ENCODE assay signal across 8 mouse cellular contexts in the genomic region with DNA sequence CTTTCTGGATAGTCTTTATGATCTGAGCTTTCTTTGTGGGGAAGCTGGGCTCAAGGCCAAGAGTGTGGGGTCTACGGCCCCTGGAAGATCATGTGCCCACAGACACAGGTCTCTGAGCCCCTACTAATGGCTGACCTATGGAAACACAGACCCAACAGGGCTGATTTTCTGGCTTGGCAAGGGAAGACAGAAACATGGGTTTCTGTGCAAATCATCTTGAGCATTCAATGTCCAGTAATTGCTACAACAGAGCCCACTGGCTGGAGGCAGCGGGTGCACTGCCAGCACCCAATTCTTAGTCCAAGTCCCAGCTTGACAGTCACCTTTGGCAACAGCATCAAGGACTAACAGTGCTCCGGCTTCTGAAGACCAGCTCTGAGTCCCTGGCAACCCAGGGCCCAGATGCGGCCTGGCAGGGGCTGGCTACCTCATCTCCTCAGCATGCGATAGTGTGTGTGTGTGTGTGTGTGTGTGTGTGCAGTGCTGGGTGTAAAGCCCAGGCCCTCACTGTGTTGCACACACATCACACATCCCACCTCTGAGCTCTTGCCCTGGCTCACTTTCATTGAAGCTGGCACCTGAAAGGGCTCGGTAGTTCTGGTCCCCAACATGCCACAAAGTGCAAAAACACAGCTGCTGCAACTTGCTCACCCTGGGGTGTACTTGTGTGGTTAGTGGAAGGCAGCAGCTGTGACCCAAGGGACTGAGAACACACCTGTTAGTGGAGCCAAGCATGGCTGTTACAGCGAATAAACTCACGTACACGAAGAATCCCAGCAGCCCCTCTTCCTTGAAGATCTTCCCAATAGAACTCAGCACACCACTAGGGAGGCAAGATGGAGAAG. TPM values are rescaled to one million over a fixed set of nuclear protein-coding genes. Genes with fewer than 3 reads are reported as not detected.
DNase-seq lines count a peak whose midpoint lies in the region; ATAC-seq and TF ChIP-seq lines count a peak whose summit lies in the region.

No protein-coding gene starts in this region.

- no peak for TF ChIP-seq CTCF in cerebellum, adult 2 months (IDR thresholded peaks at IDR 0.05; ENCODE audit: borderline replicate concordance, insufficient read depth, low read depth, low read length)
- TF ChIP-seq CTCF in intestine, postnatal 0 days (IDR thresholded peaks at IDR 0.05; ENCODE audit: low read depth): no peak

- no peak overlapping the region for H3K9ac ChIP-seq in intestine, postnatal 0 days (ENCODE audit: low read depth, low read length)
- H3K9ac ChIP-seq in intestine, embryonic 16.5 days (ENCODE audit: low read depth, low read length): no peak overlapping the region

- no peak overlapping the region for H3K4me3 ChIP-seq in cerebellum, adult 2 months (replicated peaks; ENCODE audit: insufficient read depth, low read depth, low read length)
- no peak overlapping the region for H3K4me3 ChIP-seq in intestine, postnatal 0 days (ENCODE audit: low read depth, low read length)
- no peak overlapping the region for H3K4me3 ChIP-seq in intestine, embryonic 16.5 days (ENCODE audit: low read length)

- TF ChIP-seq POLR2A in cerebellum, adult 2 months (IDR thresholded peaks at IDR 0.05; ENCODE audit: borderline replicate concordance, insufficient read depth, low read length): no peak

- no peak overlapping the region for H3K27ac ChIP-seq in cerebellum, adult 2 months (ENCODE audit: insufficient read depth, low read length)
- 0 out of 2 replicates have a peak overlapping the region, but pooled peaks have one; percentile 35 for H3K27ac ChIP-seq in intestine, postnatal 0 days (ENCODE audit: low read depth, low read length)
- H3K27ac ChIP-seq in intestine, embryonic 16.5 days (ENCODE audit: low read length): no peak overlapping the region

- no peaks in the 10 kb centered on the region for H3K9me3 ChIP-seq in intestine, postnatal 0 days (ENCODE audit: control insufficient read depth)
- no peaks in the 10 kb centered on the region for H3K9me3 ChIP-seq in intestine, embryonic 16.5 days (ENCODE audit: control insufficient read depth, low read length)

- peaks cover 52% of the 10 kb centered on the region for H3K4me1 ChIP-seq in cerebellum, adult 2 months (ENCODE audit: control insufficient read depth, insufficient read depth, low read length)
- 0 out of 2 replicates have a peak, but pooled peaks cover 5% of the 10 kb centered on the region for H3K4me1 ChIP-seq in intestine, postnatal 0 days (replicated peaks; ENCODE audit: control insufficient read depth, insufficient read depth, low read length)
- peaks cover 20% of the 10 kb centered on the region for H3K4me1 ChIP-seq in intestine, embryonic 16.5 days (ENCODE audit: control insufficient read depth, insufficient read depth, low read length)

- no peaks in the 10 kb centered on the region for H3K27me3 ChIP-seq in cerebellum, adult 2 months (ENCODE audit: control insufficient read depth, insufficient read depth, low read length)
- H3K27me3 ChIP-seq in intestine, postnatal 0 days (replicated peaks; ENCODE audit: control insufficient read depth, insufficient read depth, low read length): no peaks in the 10 kb centered on the region
- H3K27me3 ChIP-seq in intestine, embryonic 16.5 days (replicated peaks; ENCODE audit: control insufficient read depth, insufficient read depth, low read length): no peaks in the 10 kb centered on the region

- H3K4me2 ChIP-seq in intestine, postnatal 0 days (replicated peaks; ENCODE audit: low read depth): no peak overlapping the region
- no peak overlapping the region for H3K4me2 ChIP-seq in intestine, embryonic 16.5 days (ENCODE audit: low read depth, low read length)

- peaks cover 68% of the 10 kb centered on the region for H3K36me3 ChIP-seq in intestine, postnatal 0 days (ENCODE audit: control insufficient read depth, insufficient read depth)
- peaks cover 9% of the 10 kb centered on the region; the same call in 1 of the 2 replicates for H3K36me3 ChIP-seq in intestine, embryonic 16.5 days (ENCODE audit: control insufficient read depth, insufficient read depth, low read length)

- no peak for ATAC-seq in intestine, postnatal 0 days
- ATAC-seq in intestine, embryonic 16.5 days: no peak

- peak; percentile 31 for DNase-seq in cerebellum, adult 9-11 months
- no peak for DNase-seq in cerebellum, adult 2 months
- DNase-seq in urinary bladder, adult 2 months (ENCODE audit: low spot score): peak; percentile 18
- no peak for DNase-seq in urinary bladder, postnatal 36 days (ENCODE audit: low spot score in 2 of 2)
- DNase-seq in thymus, postnatal 4 days: peak; percentile 64
- no peak for DNase-seq in gastrocnemius, adult 18-20 months (ENCODE audit: low spot score)

- WGBS in cerebellum, adult 2 months: 32% methylated on average over 9 of the region's 9 CpGs
- 91% methylated on average over 9 of the region's 9 CpGs for WGBS in intestine, postnatal 0 days
- 88% methylated on average over 9 of the region's 9 CpGs for WGBS in intestine, embryonic 16.5 days

RNA-seq across cellular contexts. Expression of a gene that starts 9.5 kb away (rescaled TPM):
- 447 and 479 TPM in 2 replicates for polyA plus RNA-seq in cerebellum, adult 2 months (2012; rRNA removed)
- polyA plus RNA-seq in intestine, postnatal 0 days (2015; fragmentation: Nextera tagmentation; extraction: Ambion mirVana): 139 and 143 TPM in 2 replicates
- polyA plus RNA-seq in intestine, embryonic 16.5 days (2015; fragmentation: Nextera tagmentation; extraction: Ambion mirVana): 31.7 and 146 TPM in 2 replicates
- polyA plus RNA-seq in urinary bladder, adult 2 months (2012; rRNA removed): 263 and 279 TPM in 2 replicates
- total RNA-seq in gastrocnemius, adult 18-20 months (2021): 10 to 100 TPM; 80.1 to 88.4 TPM

RNA-seq across cellular contexts. Expression of a gene that starts 20.7 kb away (rescaled TPM):
- 0.75 and 1.0 TPM in 2 replicates for polyA plus RNA-seq in cerebellum, adult 2 months (2012; rRNA removed)
- polyA plus RNA-seq in intestine, postnatal 0 days (2015; fragmentation: Nextera tagmentation; extraction: Ambion mirVana): 0.73 and 0.76 TPM in 2 replicates
- polyA plus RNA-seq in intestine, embryonic 16.5 days (2015; fragmentation: Nextera tagmentation; extraction: Ambion mirVana): 0.88 and 1.1 TPM in 2 replicates
- 405 and 508 TPM in 2 replicates for polyA plus RNA-seq in urinary bladder, adult 2 months (2012; rRNA removed)
- 10 to 100 TPM; 16.2 to 23.7 TPM for total RNA-seq in gastrocnemius, adult 18-20 months (2021)

RNA-seq across cellular contexts. Expression of a gene that starts 22.5 kb away (rescaled TPM):
- 5.5 and 5.9 TPM in 2 replicates for polyA plus RNA-seq in cerebellum, adult 2 months (2012; rRNA removed)
- 4.9 and 6.0 TPM in 2 replicates for polyA plus RNA-seq in intestine, postnatal 0 days (2015; fragmentation: Nextera tagmentation; extraction: Ambion mirVana)
- polyA plus RNA-seq in intestine, embryonic 16.5 days (2015; fragmentation: Nextera tagmentation; extraction: Ambion mirVana): 9.8 and 11.5 TPM in 2 replicates
- 19.0 and 26.4 TPM in 2 replicates for polyA plus RNA-seq in urinary bladder, adult 2 months (2012; rRNA removed)
- 1 to 10 TPM in 1 of 2 experiments, under 1 TPM in 1; 0.68 to 1.6 TPM for total RNA-seq in gastrocnemius, adult 18-20 months (2021)

Comparison
In these comparisons a context has a peak if more than half of its experiments do, and no peak if none do; other contexts are left out.
1. DNase-seq: peak in cerebellum, adult 9-11 months (single experiment), urinary bladder, adult 2 months (single experiment) and thymus, postnatal 4 days (single experiment); none in cerebellum, adult 2 months (0 of 2), urinary bladder, postnatal 36 days (0 of 2) and gastrocnemius, adult 18-20 months (single experiment).
2. RNA of a gene that starts 20.7 kb away (polyA plus RNA-seq): 405 to 508 TPM in urinary bladder, adult 2 months; 0.88 to 1.1 TPM in intestine, embryonic 16.5 days, 0.75 to 1.0 TPM in cerebellum, adult 2 months and 0.73 to 0.76 TPM in intestine, postnatal 0 days; every median in the first group is over 100 times any median in the second.